In genomic region chr8:125431321-125431720, GRCm38 (mm10) we compare ENCODE assay signal across 12 mouse cellular contexts.
DNase-seq lines count a peak whose midpoint lies in the region; ATAC-seq lines count a peak whose summit lies in the region.
"Had no signal": no experiment of that assay in that cellular context is flagged by ENCODE, and none has a peak within 500 bp of the region (broad histone marks: within the 10 kb centered on the region; RNA-seq: fewer than 3 reads in every experiment).

No protein-coding gene starts in this region.

- H3K4me3 ChIP-seq in kidney, embryonic 14.5 days (ENCODE audit: low read length), result no peak overlapping the region
- H3K4me3 ChIP-seq in embryonic facial prominence, embryonic 15.5 days (replicated peaks), result no peak overlapping the region
- no peak overlapping the region for H3K4me3 ChIP-seq in intestine, embryonic 16.5 days (ENCODE audit: low read length)
- no peak overlapping the region for H3K4me3 ChIP-seq in forebrain, embryonic 12.5 days (replicated peaks)
- H3K4me3 ChIP-seq: neural tube, embryonic 12.5 days had no signal

- H3K27me3 ChIP-seq in kidney, embryonic 14.5 days (ENCODE audit: control insufficient read depth, insufficient read depth, low read length), result no peaks in the 10 kb centered on the region
- no peaks in the 10 kb centered on the region for H3K27me3 ChIP-seq in embryonic facial prominence, embryonic 15.5 days
- H3K27me3 ChIP-seq in intestine, embryonic 16.5 days (replicated peaks; ENCODE audit: control insufficient read depth, insufficient read depth, low read length), result no peaks in the 10 kb centered on the region
- peaks cover 3% of the 10 kb centered on the region; the same call in 1 of the 2 replicates for H3K27me3 ChIP-seq in forebrain, embryonic 12.5 days

- H3K27ac ChIP-seq in kidney, embryonic 14.5 days (ENCODE audit: low read depth, low read length), result no peak overlapping the region
- H3K27ac ChIP-seq in embryonic facial prominence, embryonic 15.5 days (replicated peaks), result no peak overlapping the region
- no peak overlapping the region for H3K27ac ChIP-seq in intestine, embryonic 16.5 days (ENCODE audit: low read length)
- H3K27ac ChIP-seq in forebrain, embryonic 12.5 days, result no peak overlapping the region
- H3K27ac ChIP-seq: macrophage; neural tube, embryonic 12.5 days had no signal

- peaks cover 19% of the 10 kb centered on the region for H3K36me3 ChIP-seq in kidney, embryonic 14.5 days (ENCODE audit: control insufficient read depth, insufficient read depth, low read length)
- H3K36me3 ChIP-seq in embryonic facial prominence, embryonic 15.5 days, result peaks cover 12% of the 10 kb centered on the region; the same call in 1 of the 2 replicates
- H3K36me3 ChIP-seq in intestine, embryonic 16.5 days (ENCODE audit: control insufficient read depth, insufficient read depth, low read length), result no peaks in the 10 kb centered on the region; the same call in 1 of the 2 replicates
- peaks cover 43% of the 10 kb centered on the region for H3K36me3 ChIP-seq in forebrain, embryonic 12.5 days (replicated peaks)

- DNase-seq in kidney, postnatal 14 days, result no peak
- peak; percentile 48 for DNase-seq in ES-CJ7 (ENCODE audit: low read depth, low spot score)
- no peak for DNase-seq in thymus, postnatal 14 days
- no peak for DNase-seq in natural killer cell, adult 2 months (ENCODE audit: low spot score in 2 of 2)
- DNase-seq: adrenal gland, postnatal 25 days; cerebellum, adult 9-10 months had no signal

- 45% methylated on average over 3 of the region's 3 CpGs for WGBS in kidney, embryonic 14.5 days
- WGBS in embryonic facial prominence, embryonic 15.5 days, result 60% methylated on average over 3 of the region's 3 CpGs
- WGBS in intestine, embryonic 16.5 days, result 39% methylated on average over 3 of the region's 3 CpGs
- 87% methylated on average over 3 of the region's 3 CpGs for WGBS in forebrain, embryonic 12.5 days

- H3K9ac ChIP-seq in kidney, embryonic 14.5 days (ENCODE audit: low read depth, low read length), result no peak overlapping the region
- H3K9ac ChIP-seq in embryonic facial prominence, embryonic 15.5 days, result no peak overlapping the region
- no peak overlapping the region for H3K9ac ChIP-seq in intestine, embryonic 16.5 days (ENCODE audit: low read depth, low read length)
- H3K9ac ChIP-seq in forebrain, embryonic 12.5 days, result no peak overlapping the region
- H3K9ac ChIP-seq: neural tube, embryonic 12.5 days had no signal

- no peak overlapping the region for H3K4me2 ChIP-seq in kidney, embryonic 14.5 days (replicated peaks; ENCODE audit: low read depth, low read length)
- no peak overlapping the region for H3K4me2 ChIP-seq in embryonic facial prominence, embryonic 15.5 days (replicated peaks)
- H3K4me2 ChIP-seq in intestine, embryonic 16.5 days (ENCODE audit: low read depth, low read length), result no peak overlapping the region
- no peak overlapping the region for H3K4me2 ChIP-seq in forebrain, embryonic 12.5 days
- H3K4me2 ChIP-seq: neural tube, embryonic 12.5 days had no signal

- H3K4me1 ChIP-seq in kidney, embryonic 14.5 days (ENCODE audit: control insufficient read depth, insufficient read depth, low read length), result peaks cover 3% of the 10 kb centered on the region; the same call in 1 of the 2 replicates
- no peaks in the 10 kb centered on the region for H3K4me1 ChIP-seq in embryonic facial prominence, embryonic 15.5 days
- H3K4me1 ChIP-seq in intestine, embryonic 16.5 days (ENCODE audit: control insufficient read depth, insufficient read depth, low read length), result no peaks in the 10 kb centered on the region
- peaks cover 44% of the 10 kb centered on the region for H3K4me1 ChIP-seq in forebrain, embryonic 12.5 days

- ATAC-seq in kidney, embryonic 14.5 days (ENCODE audit: low FRiP score, low TSS enrichment), result peak; percentile 46
- peak; percentile 49; the same call in 1 of the 2 replicates for ATAC-seq in embryonic facial prominence, embryonic 15.5 days (ENCODE audit: insufficient number of reproducible peaks, low FRiP score, low TSS enrichment, low read depth)
- ATAC-seq in intestine, embryonic 16.5 days, result peak; percentile 83
- no peak for ATAC-seq in forebrain, embryonic 12.5 days (ENCODE audit: low FRiP score)

- no peaks in the 10 kb centered on the region for H3K9me3 ChIP-seq in kidney, embryonic 14.5 days (ENCODE audit: control insufficient read depth, low read length)
- no peaks in the 10 kb centered on the region for H3K9me3 ChIP-seq in embryonic facial prominence, embryonic 15.5 days (replicated peaks)
- H3K9me3 ChIP-seq in intestine, embryonic 16.5 days (ENCODE audit: control insufficient read depth, low read length), result no peaks in the 10 kb centered on the region
- no peaks in the 10 kb centered on the region for H3K9me3 ChIP-seq in forebrain, embryonic 12.5 days
- H3K9me3 ChIP-seq: neural tube, embryonic 12.5 days had no signal
